Mouse (Mus musculus) heart, embryonic 14.5 days (tissue): ENCODE data around the gene Ctrc. TPM values are rescaled to one million over a fixed set of nuclear protein-coding genes. Genes with fewer than 3 reads are reported as not detected.

Experiments used
- ATAC-seq: fragments of 200-750 bp; cut with Nextera tagmentation; 2 replicates; pipeline ENCODE4 v1.8.0; 2017; ENCODE audit warnings: low read depth, moderate TSS enrichment; ENCODE audit not compliant: insufficient number of reproducible peaks, insufficient read depth, low FRiP score
- H3K27ac ChIP-seq, 2 experiments: fragments of 200-500 bp in 1 of 2; fragments of 300-500 bp in 1 of 2; sonication (generic) in 1 of 2; replicated peaks in 1 of 2; 2 replicates each; pipeline ENCODE4 v1.5.1; 2012 to 2014; ENCODE audit warnings: low read depth in 2 of 2, low read length in 2 of 2, control low read depth in 1 of 2, mild to moderate bottlenecking in 1 of 2, mixed read lengths in 1 of 2; ENCODE audit not compliant: control insufficient read depth in 1 of 2, insufficient read depth in 1 of 2
- H3K27me3 ChIP-seq: fragments of 300-500 bp; sonication (generic); 2 replicates; pipeline ENCODE4 v1.6.1; 2014; ENCODE audit warnings: mild to moderate bottlenecking, low read length, control low read depth; ENCODE audit not compliant: control insufficient read depth, insufficient read depth
- H3K36me3 ChIP-seq: fragments of 300-500 bp; sonication (generic); 2 replicates; pipeline ENCODE4 v1.6.1; 2014; ENCODE audit warnings: mild to moderate bottlenecking, control low read depth, low read length, mixed read lengths; ENCODE audit not compliant: control insufficient read depth, insufficient read depth
- H3K4me1 ChIP-seq, 2 experiments: fragments of 200-500 bp in 1 of 2; fragments of 300-500 bp in 1 of 2; sonication (generic) in 1 of 2; 2 replicates each; pipeline ENCODE4 v1.6.1; 2012 to 2014; ENCODE audit warnings: low read length in 2 of 2, control low read depth in 1 of 2, mixed read lengths in 1 of 2; ENCODE audit not compliant: control insufficient read depth in 2 of 2, insufficient read depth in 2 of 2
- H3K4me2 ChIP-seq: fragments of 300-500 bp; sonication (generic); 2 replicates; pipeline ENCODE4 v1.6.1; 2014; ENCODE audit warnings: mild to moderate bottlenecking, low read length
- H3K4me3 ChIP-seq, 2 experiments: fragments of 200-500 bp in 1 of 2; fragments of 300-500 bp in 1 of 2; sonication (generic) in 1 of 2; 2 replicates each; pipeline ENCODE4 v1.5.1; 2012 to 2014; ENCODE audit warnings: low read length in 2 of 2, mild to moderate bottlenecking in 2 of 2, control low read depth in 1 of 2, low read depth in 1 of 2, moderate library complexity in 1 of 2; ENCODE audit not compliant: control insufficient read depth in 1 of 2, insufficient read depth in 1 of 2
- H3K9ac ChIP-seq: fragments of 300-500 bp; sonication (generic); 2 replicates; pipeline ENCODE4 v1.6.1; 2014; ENCODE audit warnings: mild to moderate bottlenecking, low read length
- H3K9me3 ChIP-seq: fragments of 300-500 bp; sonication (generic); 2 replicates; pipeline ENCODE4 v1.6.1; 2016; ENCODE audit warnings: low read length, control low read depth; ENCODE audit not compliant: control insufficient read depth
- WGBS: fragments of 180-500 bp; shearing (Covaris S2); extraction: QIAGEN DNeasy Blood & Tissue Kit; methylation state at CpG from one replicate; pipeline ENCODE4 v1.1.7; 2014; 5-methylcytosine and 5-hydroxymethylcytosine counted together
- polyA plus RNA-seq: library from polyadenylated mRNA; unstranded; fragments of >200 nt; fragmentation: Nextera tagmentation; extraction: Ambion mirVana; gene quantifications from 2 replicates; pipeline ENCODE4 v1.2.1, GENCODE M21; 2014

Gene Ctrc
- polyA plus RNA-seq, 1 experiment from 2014 or later, result not detected

DNA sequence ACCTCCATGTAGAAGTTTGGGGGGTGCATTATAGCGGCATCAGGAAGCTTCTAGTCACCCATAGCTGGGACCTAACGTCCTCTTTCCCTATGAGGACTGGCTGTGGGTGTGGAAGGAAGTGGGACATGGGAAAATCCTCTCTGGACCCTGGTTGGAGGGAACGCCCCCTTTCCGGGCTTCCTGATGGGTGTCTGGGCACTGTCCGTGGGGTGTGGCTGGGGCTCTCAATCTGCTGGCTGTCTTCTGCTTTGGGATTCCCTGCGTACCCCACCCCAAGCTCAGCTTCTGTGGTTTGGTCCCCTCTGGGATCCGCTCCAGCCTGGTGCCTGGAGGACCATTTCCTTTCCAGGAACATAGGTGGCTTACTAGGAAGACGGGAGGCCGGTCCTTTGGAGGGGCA, 26.8 kb upstream of the Ctrc start:
- Histone ChIP-seq H3K27me3 (no peaks in the 10 kb centered on the region), H3K36me3 (peaks cover 25% of the 10 kb centered on the region), H3K4me3 (peak overlapping the region; percentile 77 to 80), H3K9ac (peak overlapping the region; percentile 90), H3K4me2 (peak overlapping the region; percentile 99), H3K9me3 (no peaks in the 10 kb centered on the region), H3K27ac (0 out of 4 replicates have a peak overlapping the region, but pooled peaks of 1 of the 2 experiments have one; percentile 71), H3K4me1 (peaks cover 43 to 64% of the 10 kb centered on the region in 2 experiments)
- no peak for ATAC-seq
- 48% methylated on average over 9 of the region's 9 CpGs for WGBS

DNA sequence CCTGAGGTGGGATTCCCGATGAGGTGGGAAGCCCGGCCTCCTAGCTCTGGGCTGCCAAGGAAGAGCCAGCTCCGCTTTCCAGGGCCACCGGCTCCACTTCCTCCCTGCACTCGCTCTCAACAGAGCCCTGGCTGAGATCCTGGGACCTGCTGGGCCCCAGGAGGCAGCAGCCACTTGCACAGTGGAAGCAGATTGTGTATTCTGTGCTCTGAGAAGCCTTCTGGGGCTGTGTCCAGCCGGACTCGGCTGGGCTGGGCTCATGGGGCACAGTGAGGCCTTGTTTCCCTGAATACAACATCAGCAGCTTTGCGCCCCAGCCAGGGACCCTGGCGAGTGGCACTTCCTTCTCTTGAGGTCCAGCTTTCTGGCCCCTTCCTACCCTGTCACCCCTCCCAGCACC, 25.8 kb upstream of the Ctrc start:
- Histone ChIP-seq H3K9ac (peak overlapping the region; percentile 90), H3K27me3 (no peaks in the 10 kb centered on the region), H3K4me1 (peaks cover 53 to 74% of the 10 kb centered on the region in 2 experiments), H3K9me3 (no peaks in the 10 kb centered on the region), H3K4me3 (peak overlapping the region; percentile 77 to 80), H3K4me2 (peak overlapping the region; percentile 99), H3K36me3 (peaks cover 25% of the 10 kb centered on the region), H3K27ac (peak overlapping the region; percentile 36 to 71; a peak in 3 of 4 replicates)
- WGBS, result 37% methylated on average over 9 of the region's 9 CpGs
- ATAC-seq, result no peak

DNA sequence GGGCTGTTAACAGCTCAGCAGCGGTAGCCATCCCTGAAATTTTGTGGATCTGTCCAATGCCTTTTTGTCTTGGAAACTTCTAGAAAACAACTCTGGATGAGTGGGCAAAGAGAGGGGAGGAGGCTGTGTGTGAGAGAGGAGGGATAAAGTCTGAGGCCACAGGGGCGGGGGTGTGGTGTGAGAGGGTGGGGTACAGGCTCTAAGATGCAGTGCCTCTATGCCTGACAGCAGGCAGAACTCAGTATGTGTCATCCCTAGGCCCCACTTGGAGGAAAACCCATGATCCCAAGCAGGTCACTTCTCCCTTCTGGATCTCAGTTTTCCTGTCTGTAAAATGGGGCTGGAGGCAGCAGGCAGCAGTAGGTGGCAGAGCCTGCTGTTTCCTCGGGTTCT, 25.2 kb upstream of the Ctrc start:
- Histone ChIP-seq H3K4me1 (peaks cover 59 to 80% of the 10 kb centered on the region in 2 experiments), H3K9me3 (no peaks in the 10 kb centered on the region), H3K27me3 (no peaks in the 10 kb centered on the region), H3K36me3 (peaks cover 25% of the 10 kb centered on the region), H3K27ac (peak overlapping the region in 1 of 2 experiments; percentile 71; a peak in 3 of 4 replicates), H3K4me2 (0 out of 2 replicates have a peak overlapping the region, but pooled peaks have one; percentile 99), H3K9ac (no peak overlapping the region; the same call in 1 of the 2 replicates), H3K4me3 (0 out of 4 replicates have a peak overlapping the region, but pooled peaks of 1 of the 2 experiments have one; percentile 80)
- WGBS, result 85% methylated on average over 3 of the region's 3 CpGs
- ATAC-seq, result no peak

DNA sequence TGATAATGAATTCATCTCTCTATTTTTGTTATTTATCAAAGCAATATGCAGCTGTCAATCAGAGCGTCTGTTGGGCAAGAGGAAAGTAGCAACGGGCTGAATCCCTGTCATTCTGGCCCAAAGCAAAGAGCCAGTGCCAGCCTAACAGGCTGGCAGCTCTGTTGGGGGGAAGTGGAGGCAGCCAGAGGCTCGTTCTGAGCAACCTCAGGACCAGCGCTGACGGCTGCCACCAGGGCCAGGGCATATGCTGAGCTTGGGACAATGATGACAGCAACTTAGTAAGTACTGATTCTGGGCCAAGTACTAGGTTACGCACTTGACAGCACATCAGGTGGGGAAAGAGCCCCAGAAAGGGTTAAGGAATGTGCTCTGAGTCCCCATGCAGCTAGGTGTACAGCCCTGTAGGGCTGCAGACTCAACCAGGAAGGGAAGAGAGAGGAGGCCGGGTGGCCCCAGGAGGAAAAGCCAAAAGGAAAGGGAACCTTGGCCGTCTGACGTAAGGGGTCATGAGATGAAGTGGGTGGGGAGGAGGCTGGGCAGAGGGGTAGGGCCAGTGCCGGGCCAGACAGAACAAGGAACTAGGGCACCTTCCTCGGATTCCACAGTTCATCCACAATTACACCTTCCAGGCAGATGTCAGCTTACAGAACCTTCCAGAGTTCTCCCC, 24.6 kb upstream of the Ctrc start:
- Histone ChIP-seq H3K4me1 (peaks cover 63 to 84% of the 10 kb centered on the region in 2 experiments), H3K4me2 (no peak overlapping the region), H3K27me3 (no peaks in the 10 kb centered on the region), H3K9me3 (no peaks in the 10 kb centered on the region), H3K27ac (no peak overlapping the region), H3K9ac (no peak overlapping the region), H3K4me3 (no peak overlapping the region), H3K36me3 (peaks cover 25% of the 10 kb centered on the region)
- no peak for ATAC-seq
- WGBS, result 65% methylated on average over 11 of the region's 11 CpGs

DNA sequence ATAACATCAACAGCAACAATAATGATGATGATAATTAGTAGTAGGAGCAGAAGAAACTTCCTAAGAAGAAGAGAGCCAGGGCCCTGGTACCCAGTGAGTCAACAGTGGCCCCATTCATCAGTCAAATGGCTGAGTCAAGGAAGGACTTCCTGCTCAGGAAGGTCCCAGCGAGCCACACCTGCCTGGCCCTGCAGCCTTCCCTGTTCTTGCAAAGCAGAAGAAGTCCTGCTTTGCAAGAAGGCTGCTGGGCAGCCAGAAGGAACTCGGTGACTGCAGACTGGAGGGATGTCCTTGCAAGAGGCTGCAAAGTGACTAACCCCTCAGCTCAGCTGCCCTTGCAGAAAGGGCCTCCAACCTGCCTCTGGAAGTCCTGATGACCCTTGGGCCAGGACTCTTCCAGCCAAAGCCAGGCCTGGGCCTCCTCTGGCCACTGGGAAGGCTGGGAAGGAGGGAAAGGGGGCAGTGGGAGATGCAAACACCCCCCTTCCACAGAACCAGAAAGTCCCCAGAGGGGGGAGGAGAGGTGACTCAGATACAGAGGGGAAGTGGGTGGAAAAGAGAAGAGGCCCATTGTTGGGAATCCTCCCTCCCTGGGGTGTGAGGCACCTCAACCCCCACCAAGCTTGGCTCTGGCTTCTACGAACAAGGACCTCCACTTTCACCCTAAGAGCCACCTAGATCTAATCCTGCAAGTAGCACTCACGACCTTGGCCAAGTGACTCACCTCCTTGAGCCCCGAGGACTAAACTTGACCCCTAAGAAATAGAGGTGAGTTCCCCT, 23.5 kb upstream of the Ctrc start:
- no peak for ATAC-seq
- Histone ChIP-seq H3K27me3 (no peaks in the 10 kb centered on the region), H3K27ac (0 out of 4 replicates have a peak overlapping the region, but pooled peaks of 1 of the 2 experiments have one; percentile 38), H3K4me3 (no peak overlapping the region), H3K9me3 (no peaks in the 10 kb centered on the region), H3K9ac (peak overlapping the region; percentile 3; the same call in 1 of the 2 replicates), H3K36me3 (peaks cover 31% of the 10 kb centered on the region), H3K4me1 (peaks cover 62 to 79% of the 10 kb centered on the region in 2 experiments), H3K4me2 (no peak overlapping the region)
- 41% methylated on average over 5 of the region's 5 CpGs for WGBS

DNA sequence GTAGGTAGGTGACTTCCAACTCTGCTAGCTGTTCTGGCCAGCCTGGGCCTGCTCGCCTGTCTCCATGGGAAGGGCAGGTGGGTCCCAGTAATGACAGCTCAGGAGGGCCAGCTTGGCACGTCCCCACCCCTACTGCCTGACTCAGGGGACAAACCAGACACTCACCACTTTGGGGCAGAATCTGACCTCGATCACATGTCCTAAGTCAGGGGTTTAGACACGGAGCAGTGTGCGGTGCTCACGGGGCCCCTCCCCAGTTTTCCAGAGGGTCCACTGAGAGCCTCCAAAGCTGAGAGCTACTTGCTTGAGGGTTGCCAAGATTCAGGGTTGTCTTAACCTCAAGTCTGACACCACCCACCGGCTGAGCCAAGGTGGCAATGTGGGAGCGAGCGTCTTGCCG, 21.9 kb upstream of the Ctrc start:
- no peak for ATAC-seq
- Histone ChIP-seq H3K9me3 (no peaks in the 10 kb centered on the region), H3K4me3 (no peak overlapping the region), H3K9ac (peak overlapping the region; percentile 38; the same call in 1 of the 2 replicates), H3K36me3 (peaks cover 34% of the 10 kb centered on the region), H3K27me3 (no peaks in the 10 kb centered on the region), H3K4me2 (no peak overlapping the region), H3K4me1 (peaks cover 69 to 80% of the 10 kb centered on the region in 2 experiments), H3K27ac (peak overlapping the region; percentile 91 to 92)
- WGBS, result 70% methylated on average over 10 of the region's 10 CpGs

DNA sequence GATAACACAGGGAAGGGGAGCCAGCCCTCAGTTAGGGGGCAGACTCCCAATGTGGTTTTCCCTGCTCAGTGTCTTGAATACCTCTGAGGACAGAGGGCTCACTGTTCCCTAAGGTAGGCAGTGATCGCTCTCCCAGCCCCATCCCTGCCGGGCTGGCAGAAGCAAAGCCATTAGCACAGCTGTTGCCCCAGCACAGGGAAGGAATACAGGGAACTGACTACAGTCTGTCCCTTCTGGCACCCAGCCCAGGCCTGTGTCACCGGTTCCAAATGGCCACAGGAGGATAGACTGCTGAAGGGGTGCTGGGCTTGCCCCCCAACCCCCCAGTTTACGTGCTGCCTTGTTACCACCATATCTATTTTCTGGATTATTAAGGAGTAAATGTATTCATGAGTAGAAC, 21.3 kb upstream of the Ctrc start:
- ATAC-seq, result peak; percentile 23

More for the DNA sequence above, 21.3 kb upstream of the Ctrc start:
- Histone ChIP-seq H3K36me3 (peaks cover 35% of the 10 kb centered on the region), H3K4me1 (peaks cover 65 to 78% of the 10 kb centered on the region in 2 experiments), H3K27ac (peak overlapping the region; percentile 91 to 92), H3K9me3 (no peaks in the 10 kb centered on the region), H3K4me2 (peak overlapping the region; percentile 54), H3K27me3 (no peaks in the 10 kb centered on the region), H3K9ac (peak overlapping the region; percentile 38), H3K4me3 (no peak overlapping the region)
- WGBS, result 13% methylated on average over 4 of the region's 4 CpGs
